Mouse (Mus musculus) hematopoietic multipotent progenitor cell, adult 10-12 weeks (in vitro differentiated cells): ENCODE measurements around the gene Jdp2. TPM values are rescaled to one million over a fixed set of nuclear protein-coding genes. Genes with fewer than 3 reads are reported as not detected.

ENCODE experiments used
- polyA plus RNA-seq: library from polyadenylated mRNA; stranded (reverse); fragments of >175 nt; gene quantifications from 2 replicates; pipeline ENCODE4 v1.2.3, GENCODE M21; 2012; ENCODE audit warnings: low replicate concordance

The Jdp2 gene
- polyA plus RNA-seq, result 10.7 and 19.1 TPM in 2 replicates

GRCm38 (mm10) chr12:85598611-85599477, at the start of gene Jdp2:
Gene Jdp2, plus strand, starts transcription at chr12:85599027.

GRCm38 (mm10) chr12:85686466-85687216, 87.8 kb downstream of the Jdp2 start, which contains the start of gene Batf:
Gene Batf, plus strand, starts transcription at chr12:85686669.

Other genes with a start within 250 kb of the Jdp2 start
- 134 and 186 TPM in 2 replicates for gene Tmed10, start 224.2 kb upstream of the Jdp2 start, polyA plus RNA-seq
- gene Fos, start 125.1 kb upstream of the Jdp2 start, polyA plus RNA-seq, result 31.6 and 262 TPM in 2 replicates
- 30.4 and 36.5 TPM in 2 replicates for gene Batf, start 87.6 kb downstream of the Jdp2 start, polyA plus RNA-seq
- not detected in 2 replicates for gene Flvcr2, start 147.5 kb downstream of the Jdp2 start, polyA plus RNA-seq
- 2.9 and 4.6 TPM in 2 replicates for gene Erg28, start 225.5 kb downstream of the Jdp2 start, polyA plus RNA-seq
- 4.8 and 5.7 TPM in 2 replicates for gene Ttll5, start 225.6 kb downstream of the Jdp2 start, polyA plus RNA-seq